Mouse (Mus musculus) adrenal gland, adult 2 months (tissue): ENCODE measurements around the gene Abcb9. TPM values are rescaled to one million over a fixed set of nuclear protein-coding genes. Genes with fewer than 3 reads are reported as not detected.
A peak's percentile ranks its signal among the peaks of the same experiment; 100 is the strongest.
"Not testable (repeated sequence)": the region's sequence is repeated elsewhere in the genome, so short reads cannot be mapped to it uniquely, and the experiment has no call there.

Source experiments
- DNase-seq: peaks from one replicate; pipeline ENCODE4 v3.0.0; 2021
- polyA plus RNA-seq: library from polyadenylated mRNA; depleted of rRNA; stranded (reverse); fragments of >200 nt; gene quantifications from 2 replicates; pipeline ENCODE4 v1.2.3, GENCODE M21; 2012
- total RNA-seq, 2 experiments: library from RNA; stranded (reverse); gene quantifications; 2 replicates each; pipeline ENCODE4 v1.2.3; 2021

The Abcb9 gene
- total and polyA plus RNA-seq, 3 experiments: 9.9 to 16.0 (median 14.8) TPM

DNA sequence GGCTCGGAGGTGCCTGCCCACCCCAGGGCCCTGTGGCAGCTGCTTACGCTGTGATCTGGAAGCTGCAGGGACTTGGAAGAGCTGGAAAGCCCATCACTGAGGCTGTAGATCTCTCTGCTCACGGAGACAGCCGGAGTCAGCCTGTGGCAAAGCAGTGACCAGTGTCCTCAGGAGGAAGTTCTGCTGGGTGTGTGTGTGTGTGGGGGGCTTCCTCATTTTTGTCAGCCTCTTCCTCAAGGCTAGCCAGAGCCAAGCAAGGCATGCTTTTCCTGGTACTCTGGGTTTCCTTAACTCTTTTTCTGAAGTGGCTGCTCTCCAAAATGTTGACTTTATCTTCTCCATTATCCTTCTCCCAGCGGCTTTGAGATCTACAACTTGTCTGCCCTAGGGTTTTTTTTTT, 35.9 kb downstream of the Abcb9 start:
- no peak for DNase-seq

DNA sequence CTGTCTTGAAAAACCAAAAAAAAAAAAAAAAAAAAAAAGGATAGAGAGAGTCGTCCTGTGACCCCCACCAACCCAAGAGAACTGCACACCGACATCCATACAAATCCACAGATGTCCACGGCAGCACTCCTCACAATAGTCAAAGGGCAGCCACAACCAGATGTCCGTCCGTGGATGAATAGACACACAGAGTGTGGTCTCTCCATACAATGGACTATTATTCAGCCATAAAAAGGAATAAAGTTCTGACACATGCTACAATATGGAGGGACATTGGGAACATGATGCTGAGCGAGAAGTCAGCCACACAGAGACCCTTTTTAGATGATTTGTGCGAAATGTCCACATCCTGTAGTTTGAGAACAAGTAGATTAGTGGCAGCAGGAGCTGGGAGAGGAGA, 36.8 kb downstream of the Abcb9 start:
- DNase-seq: no peak

- DNase-seq: no peak
Measured at GRCm38 (mm10) chr5:124056956-124057355, 38.6 kb downstream of the Abcb9 start.

DNA sequence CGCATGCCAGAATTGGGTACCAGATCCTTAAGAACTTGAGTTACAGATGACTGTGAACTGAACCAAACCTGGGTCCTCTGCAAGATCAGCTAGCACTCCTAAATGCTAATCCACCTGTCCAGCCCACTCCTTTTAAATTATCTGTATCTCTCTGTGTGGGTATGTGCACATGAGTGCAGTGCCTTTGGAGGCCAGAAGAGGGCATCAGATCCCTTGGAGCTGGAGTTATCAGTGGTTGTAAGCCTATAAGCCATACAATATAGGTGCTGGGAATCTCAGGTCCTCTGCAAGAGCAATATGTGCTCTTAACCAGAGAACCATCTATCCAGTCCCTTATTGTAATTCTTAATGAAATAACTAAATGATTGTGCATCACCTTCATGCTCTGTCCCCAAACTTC, 39.4 kb downstream of the Abcb9 start:
- DNase-seq: no peak

GRCm38 (mm10) chr5:124052641-124053040, 43.0 kb downstream of the Abcb9 start:
- DNase-seq: not testable (repeated sequence)

DNA sequence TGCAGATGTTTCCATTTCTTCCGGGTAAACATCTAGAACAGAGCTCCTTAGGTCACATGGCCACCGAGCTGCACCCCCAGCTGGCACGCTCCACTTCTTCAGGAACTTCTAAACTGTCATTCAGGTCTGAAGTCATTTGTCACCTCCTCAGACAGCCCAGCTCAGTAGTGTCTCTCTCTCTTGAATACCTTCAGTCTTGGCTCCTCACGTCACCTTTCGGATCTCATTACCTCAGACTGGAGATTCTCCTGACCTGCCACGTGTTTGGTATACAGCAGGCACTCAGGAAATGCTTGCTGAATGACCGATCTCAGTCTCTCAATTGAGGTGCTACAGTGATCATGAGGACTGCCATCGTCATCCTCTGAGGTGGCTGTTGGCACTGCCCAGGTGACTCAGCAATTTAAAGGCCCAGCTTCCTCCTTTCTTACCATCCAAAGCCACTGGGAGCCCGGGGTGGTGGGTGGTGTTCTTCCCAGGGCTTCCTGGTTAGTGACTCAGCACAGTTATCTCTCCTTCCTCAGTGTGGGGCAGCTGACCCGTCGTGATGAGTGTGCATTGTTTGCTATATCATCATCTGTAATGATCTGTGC, 43.6 kb downstream of the Abcb9 start:
- DNase-seq: peak; percentile 49

GRCm38 (mm10) chr5:124050095-124051050, 45.2 kb downstream of the Abcb9 start:
- no peak for DNase-seq

DNA sequence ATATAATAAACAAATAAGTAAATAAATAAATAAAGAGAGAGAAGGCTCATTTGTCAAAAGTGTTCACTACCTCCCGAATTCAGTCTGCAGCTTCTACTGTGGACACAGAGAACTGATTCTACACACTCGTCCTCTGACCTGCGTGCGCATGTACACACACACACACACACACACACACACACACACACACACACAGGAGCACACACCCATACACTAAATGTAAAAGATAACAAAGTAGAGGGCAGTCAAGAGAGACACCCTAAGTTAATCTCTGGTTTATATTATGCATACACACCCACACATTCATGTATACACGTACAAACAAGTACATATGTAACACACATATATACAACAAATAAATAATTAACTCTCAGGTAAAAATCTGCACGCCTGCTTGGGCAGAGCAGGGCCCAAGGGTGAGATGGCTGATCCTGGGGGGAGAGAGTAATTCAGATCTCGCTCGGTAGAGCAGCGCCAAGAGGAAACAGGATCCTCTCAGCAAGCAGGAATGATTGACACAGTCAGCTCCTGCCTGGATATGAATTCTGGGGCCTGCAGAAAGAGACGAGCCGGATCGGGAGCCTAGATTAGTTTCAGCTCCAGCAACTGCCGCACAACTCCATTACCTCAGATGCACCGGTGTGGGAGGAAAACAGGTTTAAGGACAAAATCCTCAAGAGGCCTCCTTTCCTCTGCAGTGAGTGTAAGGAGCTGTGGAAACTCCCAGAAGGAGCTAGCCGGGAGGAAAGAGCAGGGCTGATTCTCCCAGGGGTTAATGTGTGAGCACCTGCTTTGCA, 46.2 kb downstream of the Abcb9 start:
- DNase-seq: no peak

DNA sequence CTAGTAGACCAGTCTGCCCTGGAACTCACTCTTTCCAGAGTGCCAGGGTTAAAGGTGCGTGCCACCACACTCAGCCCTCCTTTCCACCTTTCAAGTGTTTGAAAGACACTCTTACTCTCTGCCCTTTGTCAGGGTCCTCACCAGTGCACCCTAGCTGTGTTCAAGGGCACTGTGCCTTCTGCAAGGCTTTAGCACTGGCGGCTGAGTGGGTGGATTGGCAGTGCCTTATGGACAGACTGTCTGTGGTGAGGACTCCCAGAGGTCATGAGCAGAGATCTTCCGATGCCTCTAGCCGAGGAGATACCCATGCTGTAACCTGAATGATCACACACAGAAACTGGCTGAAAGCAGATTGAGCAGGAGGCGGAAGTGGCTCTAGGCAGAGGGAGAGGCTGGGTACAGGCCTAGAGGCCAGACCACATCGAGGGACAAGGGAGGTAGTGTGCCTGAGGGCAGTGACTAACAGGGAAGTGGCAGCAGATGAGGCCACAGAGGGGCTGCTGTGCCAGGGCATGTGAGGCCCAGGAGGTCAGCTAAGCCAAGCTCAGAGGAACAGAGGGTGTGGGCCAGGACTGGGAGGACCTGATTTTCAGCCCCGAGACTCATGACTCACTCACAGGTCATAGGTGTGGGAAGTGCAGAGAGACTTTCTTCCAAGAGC, 48.7 kb downstream of the Abcb9 start:
- DNase-seq: peak; percentile 77

DNA sequence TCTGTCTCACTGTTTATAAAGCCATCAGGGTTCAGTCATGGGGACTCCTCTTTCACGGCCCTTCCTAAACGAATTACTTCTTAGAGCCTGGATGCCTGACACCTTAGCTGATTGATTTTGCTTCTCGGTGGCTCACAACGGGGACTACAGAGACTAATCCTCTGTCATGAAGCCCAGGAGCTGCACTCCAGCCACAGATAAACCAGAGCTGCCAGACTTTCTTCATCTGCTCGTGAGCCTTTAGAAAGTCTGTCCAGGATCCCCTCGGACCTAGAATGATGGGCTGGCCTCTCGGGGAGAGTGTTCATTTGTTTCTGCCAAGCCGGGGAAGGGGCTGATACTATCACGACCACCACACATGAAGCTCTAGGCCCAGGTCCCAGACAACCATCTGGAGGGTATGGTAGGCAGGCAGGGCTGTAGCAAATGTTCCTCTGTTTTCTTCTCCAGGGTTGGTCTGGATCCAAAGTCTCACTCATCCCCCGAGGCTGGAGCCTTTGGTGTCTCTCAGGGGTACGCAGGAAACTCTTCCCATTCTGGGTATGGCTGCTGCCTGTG, 50.1 kb downstream of the Abcb9 start:
- DNase-seq: no peak

GRCm38 (mm10) chr5:124043999-124044398, 51.6 kb downstream of the Abcb9 start:
- DNase-seq: no peak

GRCm38 (mm10) chr5:124043212-124043978, 52.2 kb downstream of the Abcb9 start:
- DNase-seq: peak; percentile 85

DNA sequence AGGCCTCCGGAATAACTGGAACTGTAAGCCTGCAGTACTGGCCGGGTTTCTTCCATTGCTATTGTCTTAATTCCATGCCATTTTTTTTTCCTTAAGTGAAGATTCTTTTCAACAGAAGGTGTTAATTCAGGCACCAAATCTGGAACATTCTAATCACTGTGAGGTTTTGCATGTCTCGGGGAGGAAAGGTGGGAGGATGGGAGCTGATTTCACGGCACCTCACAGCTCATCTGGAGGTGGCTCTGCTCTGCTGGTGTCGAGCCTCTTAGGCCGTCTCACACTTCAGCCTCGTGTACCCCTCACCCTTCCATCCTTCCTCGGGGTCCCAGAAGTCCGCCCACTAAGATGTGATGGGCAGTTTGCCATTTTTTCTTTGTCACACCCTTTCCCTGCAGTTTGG, 54.5 kb downstream of the Abcb9 start:
- DNase-seq: no peak

DNA sequence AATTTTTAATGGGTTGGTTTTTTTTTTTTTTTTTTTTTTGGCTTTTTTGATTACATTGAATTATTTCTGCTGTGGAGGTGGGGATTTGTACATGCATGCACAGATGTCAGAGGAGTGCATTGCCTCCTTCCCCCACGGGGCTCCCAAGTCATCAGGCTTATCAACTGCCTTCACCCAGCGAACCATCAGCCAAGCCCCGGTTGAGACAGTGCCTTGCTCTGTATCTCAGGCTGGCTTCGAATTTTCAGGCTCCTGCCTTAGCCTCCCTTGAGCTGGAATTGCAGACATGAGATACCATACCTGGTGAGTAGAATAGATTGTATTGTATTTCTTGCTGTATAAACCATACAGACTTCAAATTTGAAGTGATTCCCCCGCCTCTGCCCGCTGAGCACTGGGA, 56.0 kb downstream of the Abcb9 start:
- DNase-seq: no peak

- no peak for DNase-seq
Measured at GRCm38 (mm10) chr5:124036836-124037235, 58.8 kb downstream of the Abcb9 start.

DNA sequence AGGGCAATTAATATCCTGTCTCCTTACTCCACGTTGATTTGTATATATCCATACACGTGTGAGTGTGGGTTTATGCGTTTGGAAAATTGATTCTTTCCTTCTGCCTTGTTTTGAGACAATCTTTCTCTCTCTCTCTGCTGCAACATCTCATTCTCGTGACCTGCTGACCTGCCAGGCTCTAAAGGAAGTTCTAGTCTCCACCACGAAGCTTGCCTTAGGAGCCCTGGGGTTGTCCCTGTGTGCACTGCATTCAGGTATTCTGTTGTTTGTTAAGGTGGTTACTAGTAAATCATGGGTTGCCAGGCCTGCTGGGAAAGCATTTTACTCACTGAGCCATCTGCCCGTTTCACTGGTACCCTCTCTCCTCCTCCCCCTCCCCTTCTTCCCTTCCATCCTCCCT, 59.3 kb downstream of the Abcb9 start:
- no peak for DNase-seq

DNA sequence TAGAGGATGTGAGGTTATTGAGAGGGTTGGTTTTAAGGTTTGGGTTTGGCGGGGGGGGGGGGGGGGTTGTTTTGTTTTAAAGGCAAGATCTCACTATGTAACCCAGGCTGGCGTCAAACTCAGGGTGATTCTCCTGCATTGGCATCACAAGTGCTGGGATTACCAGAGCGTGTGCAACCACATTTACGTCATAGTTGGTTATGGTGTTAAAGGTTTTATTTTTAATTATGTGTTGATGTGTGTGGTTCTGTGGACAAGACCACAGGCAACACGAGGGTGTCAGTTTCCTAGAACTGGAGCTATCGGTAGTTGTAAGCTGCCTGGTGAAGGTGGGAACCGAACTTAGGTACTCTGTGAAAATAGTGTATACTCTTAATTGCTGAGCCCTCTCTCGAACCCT, 59.8 kb downstream of the Abcb9 start:
- no peak for DNase-seq

DNA sequence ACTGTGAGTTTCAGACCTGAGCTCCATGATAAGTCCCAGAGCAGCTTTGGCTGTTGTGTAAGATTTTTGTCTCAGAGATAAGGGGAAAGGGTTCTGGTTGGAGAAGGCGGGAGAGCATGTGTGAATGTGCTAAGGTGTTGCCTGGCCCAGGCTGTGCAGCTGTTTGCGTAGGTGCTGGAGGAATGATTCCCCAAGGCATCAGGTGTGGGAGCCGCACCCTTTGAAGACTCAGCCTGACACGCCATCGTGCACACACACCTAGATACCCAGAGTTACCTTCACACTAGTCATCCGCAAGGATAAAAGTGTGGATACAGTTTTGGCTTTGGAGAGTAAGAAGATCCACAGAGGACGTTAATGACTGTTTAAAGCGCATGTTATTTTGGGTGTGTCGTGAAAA, 60.2 kb downstream of the Abcb9 start:
- DNase-seq: no peak

DNA sequence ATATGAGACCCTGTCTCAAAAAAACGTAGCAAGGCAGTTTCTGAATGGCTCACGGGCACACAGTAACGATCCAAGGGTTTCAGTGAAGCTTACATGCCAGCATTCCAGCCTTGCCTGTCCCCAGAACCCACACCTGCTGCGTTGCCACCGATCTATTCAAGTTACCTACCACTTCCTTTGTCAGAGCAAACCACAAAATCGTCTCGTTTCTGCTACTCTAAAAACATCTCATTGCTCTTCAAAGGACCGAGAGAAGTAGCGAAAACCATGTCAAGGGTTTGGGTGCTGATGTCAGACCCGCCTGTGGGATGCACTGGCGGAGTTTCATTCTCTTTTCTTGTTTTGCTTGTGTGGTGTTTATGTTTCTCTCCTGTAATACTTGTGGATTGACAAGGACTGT, 61.1 kb downstream of the Abcb9 start:
- DNase-seq: no peak

DNA sequence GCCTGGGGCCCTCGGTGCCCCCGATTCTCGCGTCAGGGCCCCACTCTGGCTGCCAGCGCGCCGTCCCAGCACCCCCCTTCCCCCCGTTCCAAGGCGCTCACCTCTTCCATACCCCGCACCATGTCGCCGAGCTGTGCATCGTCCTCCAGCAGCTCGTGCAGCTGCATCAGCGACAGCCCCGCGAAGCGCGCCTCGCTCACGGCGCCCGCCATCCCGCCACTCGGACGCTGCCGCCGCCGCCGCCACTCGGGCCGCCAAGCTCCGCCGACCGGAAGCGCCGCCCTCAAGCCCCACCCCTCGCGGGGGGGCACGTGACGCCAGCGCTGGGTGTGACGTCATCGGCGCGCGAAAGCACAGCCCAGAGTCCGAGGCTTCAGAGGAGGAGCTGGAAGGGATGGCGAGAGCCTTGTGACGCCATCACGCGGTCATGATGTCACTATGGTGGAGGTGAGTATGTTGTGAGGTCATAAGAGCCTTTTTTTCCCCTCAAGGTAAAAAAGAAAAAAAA, 63.5 kb downstream of the Abcb9 start, which contains the start of gene Vps37b:
Vps37b (minus strand) TSS at position 270 of the 508 bp plus-strand sequence.
- DNase-seq: peak; percentile 93
